Mouse (Mus musculus): ENCODE results near the gene Chpt1. TPM values are rescaled to one million over a fixed set of nuclear protein-coding genes. Genes with fewer than 3 reads are reported as not detected.

Gene Chpt1
- polyA plus RNA-seq, 1 experiment from 2014 or later, result 14.0 TPM

DNA sequence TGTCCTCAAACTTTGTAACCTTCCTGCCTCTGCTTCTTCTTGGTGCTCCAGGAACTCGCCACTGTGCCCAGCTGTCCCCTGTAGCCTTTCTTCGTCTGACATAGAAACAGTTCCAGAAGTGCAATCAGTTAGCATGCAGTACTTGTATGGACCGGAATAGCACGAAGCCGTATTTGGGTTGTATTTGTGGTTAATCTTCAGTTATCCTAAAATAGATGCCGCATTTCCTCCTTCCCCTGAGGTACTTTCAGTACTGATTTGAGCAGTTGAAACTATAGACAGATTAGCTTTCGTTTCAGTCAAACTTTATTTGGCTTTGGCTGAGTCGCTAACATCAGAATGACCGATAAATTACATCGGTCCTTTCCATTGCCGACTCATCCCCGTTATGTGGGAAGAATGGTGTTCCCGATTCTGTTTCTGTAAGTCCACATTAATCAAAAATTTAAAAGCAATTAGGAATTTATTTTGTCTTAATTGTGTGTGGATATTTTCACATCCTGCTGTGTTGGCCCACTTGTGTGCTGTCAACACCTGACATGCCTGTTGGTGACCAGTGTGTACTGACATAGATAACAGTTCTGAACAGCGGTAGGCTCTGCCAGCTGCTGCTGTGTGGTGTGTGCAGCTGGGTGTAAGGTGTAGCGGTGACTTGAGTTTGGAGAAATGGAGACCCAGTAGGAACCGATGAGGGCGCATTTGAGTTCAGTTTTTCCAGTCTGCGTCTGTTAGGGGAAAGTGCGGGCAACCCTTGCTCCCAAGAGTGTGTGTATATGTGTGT, 83.0 kb downstream of the Chpt1 start:
- no peak overlapping the region for H3K27ac ChIP-seq
- no peak for ATAC-seq (ENCODE audit: insufficient number of reproducible peaks, insufficient read depth, low FRiP score, low TSS enrichment, low read depth)
- 93% methylated on average over 19 of the region's 19 CpGs for WGBS

GRCm38 (mm10) chr10:88420141-88420541, 83.7 kb downstream of the Chpt1 start:
- WGBS, result 72% methylated on average over 11 of the region's 11 CpGs
- Histone ChIP-seq H3K9ac (no peak overlapping the region), H3K27me3 (no peaks in the 10 kb centered on the region), H3K27ac (no peak overlapping the region), H3K36me3 (peaks cover 28% of the 10 kb centered on the region), H3K4me1 (no peaks in the 10 kb centered on the region), H3K4me2 (no peak overlapping the region), H3K4me3 (no peak overlapping the region), H3K9me3 (peaks cover 3% of the 10 kb centered on the region; the same call in 1 of the 2 replicates)
- no peak for ATAC-seq (ENCODE audit: insufficient number of reproducible peaks, insufficient read depth, low FRiP score, low TSS enrichment, low read depth)

More for the DNA sequence above, 83.0 kb downstream of the Chpt1 start:
- no peak overlapping the region for H3K9ac ChIP-seq
- H3K4me3 ChIP-seq, result no peak overlapping the region
- no peaks in the 10 kb centered on the region for H3K27me3 ChIP-seq
- H3K36me3 ChIP-seq, result peaks cover 22% of the 10 kb centered on the region
- H3K4me2 ChIP-seq, result no peak overlapping the region
- H3K9me3 ChIP-seq, result peaks cover 3% of the 10 kb centered on the region; the same call in 1 of the 2 replicates
- H3K4me1 ChIP-seq, result no peaks in the 10 kb centered on the region

DNA sequence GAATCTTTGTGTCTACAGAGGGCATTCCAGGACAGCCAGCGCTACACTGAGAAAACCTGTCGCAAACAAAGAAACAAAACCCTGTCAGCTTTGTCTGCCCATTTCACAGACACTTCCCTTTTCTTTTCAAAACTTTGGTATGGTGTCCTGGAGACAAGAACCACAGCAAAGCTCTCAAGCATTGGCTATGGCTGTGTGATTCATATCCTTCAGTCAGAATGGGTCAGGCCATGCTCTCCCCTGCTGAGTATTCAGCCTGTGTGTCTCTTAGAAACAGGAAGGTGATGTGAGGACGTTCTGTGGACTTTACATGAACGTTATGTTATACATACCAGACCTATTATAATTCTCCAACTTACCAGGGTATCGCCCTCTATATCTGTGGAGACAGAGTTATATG, 86.2 kb downstream of the Chpt1 start:
- ATAC-seq (ENCODE audit: insufficient number of reproducible peaks, insufficient read depth, low FRiP score, low TSS enrichment, low read depth), result no peak
- Histone ChIP-seq H3K4me3 (no peak overlapping the region), H3K27me3 (no peaks in the 10 kb centered on the region), H3K9me3 (peaks cover 3% of the 10 kb centered on the region; the same call in 1 of the 2 replicates), H3K36me3 (peaks cover 28% of the 10 kb centered on the region), H3K4me1 (no peaks in the 10 kb centered on the region), H3K9ac (no peak overlapping the region), H3K27ac (no peak overlapping the region), H3K4me2 (no peak overlapping the region)
- WGBS, result 90% methylated on average over 5 of the region's 5 CpGs

DNA sequence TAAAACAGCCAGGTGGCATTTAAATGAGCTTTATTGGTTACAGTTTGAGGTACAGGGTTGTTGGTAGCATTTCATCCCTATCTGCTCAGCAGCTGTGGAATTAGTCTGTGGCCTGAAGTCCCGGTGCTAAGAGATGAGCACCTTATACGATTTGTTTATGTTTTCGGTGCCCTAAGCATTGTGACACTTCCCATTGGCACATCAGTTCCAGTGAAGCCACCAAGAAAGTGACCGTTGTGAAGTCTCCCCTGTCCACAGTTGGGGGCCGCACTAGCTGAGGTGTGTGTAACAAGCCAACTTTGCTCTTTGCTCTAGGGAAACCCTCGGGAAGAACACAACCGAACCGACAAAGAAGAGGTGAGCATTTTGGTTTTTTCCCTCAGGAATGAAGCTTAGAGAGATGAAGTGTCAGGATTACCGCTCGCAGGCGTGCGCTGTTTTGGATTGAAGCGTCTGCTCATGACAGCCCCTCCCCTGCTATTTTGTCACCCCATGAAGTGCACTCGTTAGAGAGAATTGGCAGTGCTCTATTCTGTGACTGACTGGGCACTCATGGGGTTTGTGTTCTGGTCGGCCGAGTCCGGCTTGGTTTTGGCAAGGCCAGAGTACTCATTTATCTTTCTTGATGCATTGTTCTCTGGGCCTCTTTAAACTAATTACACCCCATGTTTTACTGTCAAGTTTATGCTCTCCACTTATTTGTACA, 91.4 kb downstream of the Chpt1 start:
- Histone ChIP-seq H3K4me1 (no peaks in the 10 kb centered on the region), H3K9ac (no peak overlapping the region)
- 78% methylated on average over 17 of the region's 17 CpGs for WGBS

DNA sequence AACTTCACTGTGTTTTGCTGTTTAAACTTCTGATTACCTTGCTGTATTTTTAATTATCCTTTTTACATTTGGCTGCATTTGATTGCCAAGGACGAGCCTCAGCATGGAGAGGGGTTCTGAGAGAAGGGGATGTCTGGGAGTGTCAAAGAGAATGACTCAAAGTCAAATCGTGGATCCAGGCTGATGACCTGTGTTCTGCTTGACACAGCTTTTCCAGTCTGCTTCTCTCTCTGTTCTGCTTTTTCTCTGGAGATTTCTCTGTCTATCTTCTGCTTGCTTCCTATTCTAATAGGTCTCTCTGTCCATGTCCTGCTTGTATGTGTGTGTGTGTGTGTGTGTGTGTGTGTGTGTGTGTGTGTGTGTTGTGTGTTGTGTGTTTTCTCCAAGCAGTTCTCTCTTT, 94.1 kb downstream of the Chpt1 start:
- ATAC-seq (ENCODE audit: insufficient number of reproducible peaks, insufficient read depth, low FRiP score, low TSS enrichment, low read depth), result no peak
- no peak overlapping the region for H3K9ac ChIP-seq
- no peaks in the 10 kb centered on the region for H3K27me3 ChIP-seq
- no peak overlapping the region for H3K27ac ChIP-seq
- H3K36me3 ChIP-seq, result 0 out of 2 replicates have a peak, but pooled peaks cover 5% of the 10 kb centered on the region
- H3K4me3 ChIP-seq, result no peak overlapping the region
- WGBS, result 54% methylated on average over 2 of the region's 2 CpGs
- no peaks in the 10 kb centered on the region for H3K4me1 ChIP-seq
- H3K4me2 ChIP-seq, result no peak overlapping the region
- no peaks in the 10 kb centered on the region for H3K9me3 ChIP-seq

More for the DNA sequence above, 91.4 kb downstream of the Chpt1 start:
- Histone ChIP-seq H3K9me3 (peaks cover 3% of the 10 kb centered on the region; the same call in 1 of the 2 replicates), H3K27ac (no peak overlapping the region), H3K27me3 (no peaks in the 10 kb centered on the region), H3K4me3 (no peak overlapping the region), H3K4me2 (no peak overlapping the region), H3K36me3 (peaks cover 15% of the 10 kb centered on the region)
- ATAC-seq (ENCODE audit: insufficient number of reproducible peaks, insufficient read depth, low FRiP score, low TSS enrichment, low read depth), result no peak

DNA sequence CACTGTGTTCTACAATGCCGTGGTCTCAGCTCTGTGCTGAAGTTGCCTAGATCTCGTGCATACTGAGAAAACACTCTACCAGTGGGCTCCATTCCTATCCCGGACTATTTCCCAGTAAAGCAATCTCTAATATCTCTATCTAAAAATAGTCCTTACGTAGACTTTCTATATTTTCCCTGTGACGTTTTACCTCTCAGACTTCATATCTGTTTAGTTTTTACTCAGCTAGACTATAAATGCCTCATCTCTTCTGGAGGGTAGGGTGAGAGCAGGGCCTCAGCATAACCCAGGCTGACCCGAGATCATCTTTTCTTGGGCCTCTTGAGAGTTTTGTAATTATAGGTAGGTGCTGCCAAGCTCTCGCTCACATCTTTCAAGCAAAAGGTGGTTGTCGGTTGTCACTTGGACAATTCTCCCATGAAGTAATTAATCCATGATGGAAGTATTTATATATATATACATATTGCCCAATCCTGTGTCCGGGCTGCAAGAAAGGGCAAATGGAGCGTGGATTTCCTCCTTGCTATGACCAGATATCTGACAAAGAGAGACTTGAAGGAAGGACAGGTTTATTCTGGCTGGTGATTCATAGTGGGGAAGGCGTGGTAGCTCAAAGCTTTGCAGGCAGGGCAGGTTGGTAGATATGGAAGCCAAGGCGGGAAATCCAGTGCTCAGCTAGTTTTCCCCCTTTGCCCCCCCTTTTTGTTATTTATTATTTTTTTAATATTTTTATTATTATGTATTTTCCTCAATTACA, 95.8 kb downstream of the Chpt1 start:
- Histone ChIP-seq H3K9me3 (no peaks in the 10 kb centered on the region), H3K4me1 (no peaks in the 10 kb centered on the region), H3K27me3 (no peaks in the 10 kb centered on the region), H3K4me3 (no peak overlapping the region), H3K27ac (no peak overlapping the region), H3K4me2 (no peak overlapping the region), H3K9ac (no peak overlapping the region), H3K36me3 (0 out of 2 replicates have a peak, but pooled peaks cover 2% of the 10 kb centered on the region)
- 89% methylated on average over 12 of the region's 12 CpGs for WGBS
- no peak for ATAC-seq (ENCODE audit: insufficient number of reproducible peaks, insufficient read depth, low FRiP score, low TSS enrichment, low read depth)

DNA sequence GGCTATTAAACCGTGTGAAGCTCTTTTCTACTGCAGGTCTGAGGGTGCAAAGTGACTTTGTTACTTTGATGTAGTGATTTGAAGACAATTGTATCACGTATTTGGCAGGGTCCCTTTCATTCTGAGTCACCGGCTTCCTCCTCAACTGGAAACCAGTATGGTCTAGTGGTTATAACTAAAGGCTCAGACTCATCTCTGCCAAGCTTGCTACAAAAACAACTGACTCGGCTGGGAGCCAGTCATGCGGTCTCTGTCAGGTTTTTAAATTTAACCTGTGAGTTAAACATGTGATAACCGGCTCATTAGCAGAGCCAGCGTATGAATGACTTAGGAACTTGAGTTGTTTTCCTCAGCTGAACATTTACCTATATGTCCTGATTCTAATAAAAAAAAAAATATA, 98.1 kb downstream of the Chpt1 start:
- Histone ChIP-seq H3K9ac (no peak overlapping the region), H3K36me3 (peaks cover 7% of the 10 kb centered on the region), H3K27ac (no peak overlapping the region), H3K27me3 (no peaks in the 10 kb centered on the region), H3K4me3 (no peak overlapping the region), H3K9me3 (no peaks in the 10 kb centered on the region), H3K4me2 (no peak overlapping the region), H3K4me1 (no peaks in the 10 kb centered on the region)
- WGBS, result 88% methylated on average over 7 of the region's 7 CpGs
- no peak for ATAC-seq (ENCODE audit: insufficient number of reproducible peaks, insufficient read depth, low FRiP score, low TSS enrichment, low read depth)

- Histone ChIP-seq H3K27me3 (no peaks in the 10 kb centered on the region), H3K9me3 (no peaks in the 10 kb centered on the region), H3K4me1 (no peaks in the 10 kb centered on the region), H3K9ac (no peak overlapping the region), H3K4me2 (no peak overlapping the region), H3K36me3 (peaks cover 7% of the 10 kb centered on the region), H3K27ac (no peak overlapping the region), H3K4me3 (no peak overlapping the region)
- WGBS, result 86% methylated on average over 6 of the region's 6 CpGs
- ATAC-seq (ENCODE audit: insufficient number of reproducible peaks, insufficient read depth, low FRiP score, low TSS enrichment, low read depth), result no peak
Measured at GRCm38 (mm10) chr10:88404220-88404619, 99.7 kb downstream of the Chpt1 start.

GRCm38 (mm10) chr10:88403021-88403420, 100.9 kb downstream of the Chpt1 start:
- 93% methylated on average over 4 of the region's 4 CpGs for WGBS
- H3K4me3 ChIP-seq, result no peak overlapping the region
- H3K9me3 ChIP-seq, result no peaks in the 10 kb centered on the region
- H3K27ac ChIP-seq, result no peak overlapping the region
- ATAC-seq (ENCODE audit: insufficient number of reproducible peaks, insufficient read depth, low FRiP score, low TSS enrichment, low read depth), result no peak
- H3K36me3 ChIP-seq, result peaks cover 7% of the 10 kb centered on the region
- H3K4me1 ChIP-seq, result no peaks in the 10 kb centered on the region
- H3K9ac ChIP-seq, result no peak overlapping the region
- H3K27me3 ChIP-seq, result no peaks in the 10 kb centered on the region
- H3K4me2 ChIP-seq, result no peak overlapping the region

Measured in embryonic facial prominence, embryonic 13.5 days (tissue).